Mouse (Mus musculus): ENCODE data around the gene Abhd8. TPM values are rescaled to one million over a fixed set of nuclear protein-coding genes. Genes with fewer than 3 reads are reported as not detected.

The Abhd8 gene
- polyA plus RNA-seq (2015; fragmentation: Nextera tagmentation; extraction: Ambion mirVana): 15.2 and 15.9 TPM in 2 replicates

- under 1% methylated on average over 53 of the region's 55 CpGs for WGBS
Measured at GRCm38 (mm10) chr8:71463188-71464033, at the start of gene Abhd8. TSS of gene Abhd8 (minus strand) at chr8:71463655.

GRCm38 (mm10) chr8:71511644-71512043 is 48.2 kb upstream of the Abhd8 start, which contains the start of gene Plvap:
TSS of gene Plvap (minus strand) at chr8:71511752.
- Histone ChIP-seq H3K36me3 (ENCODE audit: control insufficient read depth, insufficient read depth) (no peaks in the 10 kb centered on the region), H3K4me3 (ENCODE audit: low read depth, low read length) (peak within 1 kb of the TSS; percentile 11; the same call in 1 of the 2 replicates), H3K27me3 (replicated peaks; ENCODE audit: control insufficient read depth, insufficient read depth, low read length) (peaks cover 23% of the 10 kb centered on the region), H3K9ac (ENCODE audit: low read depth, low read length) (no peak within 1 kb of the TSS), H3K9me3 (ENCODE audit: control insufficient read depth) (no peaks in the 10 kb centered on the region), H3K4me2 (replicated peaks; ENCODE audit: low read depth) (no peak within 1 kb of the TSS), H3K4me1 (replicated peaks; ENCODE audit: control insufficient read depth, insufficient read depth, low read length) (no peaks in the 10 kb centered on the region), H3K27ac (ENCODE audit: low read depth, low read length) (no peak within 1 kb of the TSS)
- 33% methylated on average over 14 of the region's 14 CpGs for WGBS
- no peak for TF ChIP-seq CTCF (IDR thresholded peaks at IDR 0.05; ENCODE audit: low read depth)
- ATAC-seq: no peak

More at GRCm38 (mm10) chr8:71463188-71464033, at the start of gene Abhd8:
- ATAC-seq: peak; percentile 47
- Histone ChIP-seq H3K27ac (ENCODE audit: low read depth, low read length) (peak within 1 kb of the TSS; percentile 62), H3K4me3 (ENCODE audit: low read depth, low read length) (peak within 1 kb of the TSS; percentile 65), H3K4me2 (replicated peaks; ENCODE audit: low read depth) (peak within 1 kb of the TSS; percentile 91), H3K4me1 (replicated peaks; ENCODE audit: control insufficient read depth, insufficient read depth, low read length) (peaks cover 5% of the 10 kb centered on the region; the same call in 1 of the 2 replicates), H3K9me3 (ENCODE audit: control insufficient read depth) (no peaks in the 10 kb centered on the region), H3K9ac (ENCODE audit: low read depth, low read length) (peak within 1 kb of the TSS; percentile 49), H3K27me3 (replicated peaks; ENCODE audit: control insufficient read depth, insufficient read depth, low read length) (no peaks in the 10 kb centered on the region), H3K36me3 (ENCODE audit: control insufficient read depth, insufficient read depth) (no peaks in the 10 kb centered on the region; the same call in 1 of the 2 replicates)
- TF ChIP-seq CTCF (IDR thresholded peaks at IDR 0.05; ENCODE audit: low read depth): 0 out of 2 replicates have a peak, but pooled peaks have one; percentile 24

- no peaks in the 10 kb centered on the region for H3K4me1 ChIP-seq (replicated peaks; ENCODE audit: control insufficient read depth, insufficient read depth, low read length)
- no peaks in the 10 kb centered on the region for H3K9me3 ChIP-seq (ENCODE audit: control insufficient read depth)
- peak overlapping the region; percentile 21; the same call in 1 of the 2 replicates for H3K4me2 ChIP-seq (replicated peaks; ENCODE audit: low read depth)
- WGBS: 62% methylated on average over 2 of the region's 2 CpGs
- no peaks in the 10 kb centered on the region for H3K36me3 ChIP-seq (ENCODE audit: control insufficient read depth, insufficient read depth)
- H3K27me3 ChIP-seq (replicated peaks; ENCODE audit: control insufficient read depth, insufficient read depth, low read length): peaks cover 33% of the 10 kb centered on the region
- no peak for TF ChIP-seq CTCF (IDR thresholded peaks at IDR 0.05; ENCODE audit: low read depth)
- H3K9ac ChIP-seq (ENCODE audit: low read depth, low read length): no peak overlapping the region
- no peak for ATAC-seq
- H3K27ac ChIP-seq (ENCODE audit: low read depth, low read length): no peak overlapping the region
- no peak overlapping the region for H3K4me3 ChIP-seq (ENCODE audit: low read depth, low read length)
Measured at GRCm38 (mm10) chr8:71509316-71509715, 45.9 kb upstream of the Abhd8 start.

GRCm38 (mm10) chr8:71507589-71508104 is 44.2 kb upstream of the Abhd8 start:
- under 1% methylated on average over 61 of the region's 61 CpGs for WGBS
- no peaks in the 10 kb centered on the region for H3K36me3 ChIP-seq (ENCODE audit: control insufficient read depth, insufficient read depth)
- TF ChIP-seq CTCF (IDR thresholded peaks at IDR 0.05; ENCODE audit: low read depth): no peak
- H3K4me1 ChIP-seq (replicated peaks; ENCODE audit: control insufficient read depth, insufficient read depth, low read length): no peaks in the 10 kb centered on the region
- no peak overlapping the region for H3K27ac ChIP-seq (ENCODE audit: low read depth, low read length)
- H3K4me3 ChIP-seq (ENCODE audit: low read depth, low read length): peak overlapping the region; percentile 40
- H3K27me3 ChIP-seq (replicated peaks; ENCODE audit: control insufficient read depth, insufficient read depth, low read length): peaks cover 33% of the 10 kb centered on the region
- ATAC-seq: peak; percentile 68
- no peaks in the 10 kb centered on the region for H3K9me3 ChIP-seq (ENCODE audit: control insufficient read depth)
- 0 out of 2 replicates have a peak overlapping the region, but pooled peaks have one; percentile 22 for H3K9ac ChIP-seq (ENCODE audit: low read depth, low read length)
- H3K4me2 ChIP-seq (replicated peaks; ENCODE audit: low read depth): peak overlapping the region; percentile 72

- WGBS: 71% methylated on average over 4 of the region's 4 CpGs
- no peak for ATAC-seq
Measured at GRCm38 (mm10) chr8:71505979-71506378, 42.5 kb upstream of the Abhd8 start.

GRCm38 (mm10) chr8:71505326-71505725 is 41.9 kb upstream of the Abhd8 start:
- Histone ChIP-seq H3K4me3 (ENCODE audit: low read depth, low read length) (no peak overlapping the region), H3K27me3 (replicated peaks; ENCODE audit: control insufficient read depth, insufficient read depth, low read length) (peaks cover 33% of the 10 kb centered on the region), H3K9ac (ENCODE audit: low read depth, low read length) (no peak overlapping the region), H3K9me3 (ENCODE audit: control insufficient read depth) (no peaks in the 10 kb centered on the region), H3K4me2 (replicated peaks; ENCODE audit: low read depth) (no peak overlapping the region), H3K36me3 (ENCODE audit: control insufficient read depth, insufficient read depth) (no peaks in the 10 kb centered on the region), H3K27ac (ENCODE audit: low read depth, low read length) (no peak overlapping the region), H3K4me1 (replicated peaks; ENCODE audit: control insufficient read depth, insufficient read depth, low read length) (no peaks in the 10 kb centered on the region)
- 90% methylated on average over 4 of the region's 4 CpGs for WGBS
- ATAC-seq: no peak
- no peak for TF ChIP-seq CTCF (IDR thresholded peaks at IDR 0.05; ENCODE audit: low read depth)

More at GRCm38 (mm10) chr8:71505979-71506378, 42.5 kb upstream of the Abhd8 start:
- Histone ChIP-seq H3K9ac (ENCODE audit: low read depth, low read length) (no peak overlapping the region), H3K9me3 (ENCODE audit: control insufficient read depth) (no peaks in the 10 kb centered on the region), H3K4me3 (ENCODE audit: low read depth, low read length) (no peak overlapping the region), H3K4me1 (replicated peaks; ENCODE audit: control insufficient read depth, insufficient read depth, low read length) (no peaks in the 10 kb centered on the region), H3K27me3 (replicated peaks; ENCODE audit: control insufficient read depth, insufficient read depth, low read length) (peaks cover 33% of the 10 kb centered on the region), H3K4me2 (replicated peaks; ENCODE audit: low read depth) (no peak overlapping the region), H3K36me3 (ENCODE audit: control insufficient read depth, insufficient read depth) (no peaks in the 10 kb centered on the region), H3K27ac (ENCODE audit: low read depth, low read length) (no peak overlapping the region)
- no peak for TF ChIP-seq CTCF (IDR thresholded peaks at IDR 0.05; ENCODE audit: low read depth)
